Mouse (Mus musculus): Measurements from ENCODE around the gene Hhex.

GRCm38 (mm10) chr19:37458013-37458412 lies 23.4 kb downstream of the Hhex start:
- TF ChIP-seq CTCF (IDR thresholded peaks at IDR 0.05; ENCODE audit: low read depth, low read length) (no peak), POLR2A (IDR thresholded peaks at IDR 0.05; ENCODE audit: insufficient read depth, low read length) (no peak)

Measured in ES-Bruce4 (cell line).